Mouse (Mus musculus) adrenal gland, adult 8-10 months (tissue): Measurements from ENCODE around the gene Rrp36. TPM values are rescaled to one million over a fixed set of nuclear protein-coding genes. Genes with fewer than 3 reads are reported as not detected.

ENCODE experiments used
- DNase-seq: peaks from one replicate; pipeline ENCODE4 v3.0.0; 2022
- total RNA-seq, 4 experiments: library from RNA; stranded (reverse); gene quantifications; 2 replicates each; pipeline ENCODE4 v1.2.4; 2022

The Rrp36 gene
- total RNA-seq, 4 experiments from 2014 or later, result 24.9 to 31.8 (median 30.6) TPM

DNA sequence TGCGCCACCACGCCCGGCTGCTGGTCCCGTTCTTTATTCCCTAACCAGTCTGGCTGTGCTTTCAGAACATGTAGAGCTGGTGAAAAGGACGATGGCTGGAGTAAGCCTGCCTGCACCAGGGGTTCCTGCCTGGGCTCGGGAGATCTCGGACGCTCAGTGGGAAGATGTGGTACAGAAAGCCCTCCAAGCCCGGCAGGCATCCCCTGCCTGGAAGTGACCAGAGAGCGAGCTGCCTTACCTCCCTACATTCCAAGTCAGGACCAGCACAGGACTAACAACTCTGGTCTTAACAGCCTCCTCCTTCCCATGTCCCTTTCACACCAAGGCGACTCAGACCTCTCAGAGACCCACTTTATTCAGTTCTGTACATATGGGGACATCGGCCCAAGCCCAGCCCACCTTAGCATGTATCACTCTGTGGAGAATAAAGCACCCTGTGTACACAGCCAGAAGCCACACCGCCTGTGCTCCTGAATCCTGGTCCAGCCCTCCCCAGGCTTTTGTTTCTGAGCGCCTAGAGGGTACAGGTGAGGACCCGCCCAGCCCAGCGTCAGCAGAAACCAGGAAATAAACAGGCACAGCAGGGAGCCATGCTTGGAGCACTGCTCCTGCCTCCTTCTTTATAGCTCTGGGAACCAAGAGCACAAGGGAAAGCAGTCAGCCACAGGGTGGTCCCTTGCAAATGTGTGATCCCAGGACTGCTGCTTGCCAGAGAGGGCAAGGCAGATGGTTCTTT lies 8.7 kb upstream of the Rrp36 start:
- DNase-seq, result no peak

DNA sequence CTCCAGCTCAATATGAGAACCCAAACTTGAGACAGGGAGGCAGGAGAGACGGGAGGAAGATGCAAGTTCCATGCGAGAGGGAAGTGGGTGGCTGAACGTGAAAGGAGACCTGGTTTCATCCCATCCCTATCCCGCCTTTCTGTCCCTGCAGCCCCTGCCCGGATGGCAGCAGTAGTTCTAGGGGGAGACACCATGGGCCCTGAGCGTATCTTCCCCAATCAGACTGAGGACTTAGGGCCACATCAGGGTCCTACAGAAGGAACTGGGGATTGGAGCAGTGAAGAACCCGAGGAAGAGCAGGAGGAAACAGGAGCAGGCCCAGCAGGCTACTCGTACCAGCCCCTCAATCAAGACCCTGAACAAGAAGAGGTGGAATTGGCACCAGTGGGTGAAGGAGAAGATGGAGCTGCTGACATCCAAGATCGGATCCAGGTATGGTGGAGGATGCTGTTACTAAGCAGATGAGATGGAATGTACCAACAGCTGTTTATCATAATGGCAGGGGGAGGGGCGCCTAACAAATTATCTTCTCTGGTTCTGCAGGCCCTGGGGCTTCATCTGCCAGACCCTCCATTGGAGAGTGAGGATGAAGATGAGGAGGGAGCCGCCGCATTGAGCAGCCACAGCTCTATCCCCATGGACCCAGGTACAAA lies 7.4 kb upstream of the Rrp36 start:
- DNase-seq, result no peak

DNA sequence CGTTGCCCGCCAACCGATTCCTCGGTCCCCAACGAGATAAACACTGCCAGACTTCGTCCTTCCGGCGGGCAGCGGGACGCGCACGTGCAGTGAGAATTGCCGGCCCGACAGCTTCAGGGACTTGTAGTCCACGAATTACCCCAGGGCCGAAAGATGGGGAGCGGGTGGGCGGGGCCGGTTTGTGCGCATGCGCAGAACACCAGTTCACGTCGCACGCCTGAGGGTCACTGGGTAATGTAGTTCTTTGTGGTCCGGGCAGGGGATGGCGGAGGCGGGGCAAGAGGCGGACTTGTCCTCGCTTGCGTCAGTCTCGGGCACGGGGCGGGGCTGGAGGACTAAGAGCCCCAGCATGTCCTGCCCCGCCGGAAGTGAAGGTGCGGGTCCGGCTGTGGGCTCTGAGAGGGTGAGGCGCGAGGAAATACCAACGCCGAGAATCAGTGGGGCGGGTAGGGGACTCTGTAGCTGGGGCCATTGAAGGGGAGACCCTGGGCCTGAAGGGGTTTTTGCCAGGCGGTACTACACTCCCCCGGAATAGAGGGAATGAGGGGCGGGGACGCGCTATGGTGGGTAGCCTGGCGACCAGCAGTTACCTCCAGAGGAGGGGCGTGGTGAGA lies 6.7 kb upstream of the Rrp36 start, which contains the start of gene Klhdc3:
Gene Klhdc3, minus strand, starts transcription at position 155 of the 614 bp plus-strand sequence.
- DNase-seq, result peak; percentile 96

DNA sequence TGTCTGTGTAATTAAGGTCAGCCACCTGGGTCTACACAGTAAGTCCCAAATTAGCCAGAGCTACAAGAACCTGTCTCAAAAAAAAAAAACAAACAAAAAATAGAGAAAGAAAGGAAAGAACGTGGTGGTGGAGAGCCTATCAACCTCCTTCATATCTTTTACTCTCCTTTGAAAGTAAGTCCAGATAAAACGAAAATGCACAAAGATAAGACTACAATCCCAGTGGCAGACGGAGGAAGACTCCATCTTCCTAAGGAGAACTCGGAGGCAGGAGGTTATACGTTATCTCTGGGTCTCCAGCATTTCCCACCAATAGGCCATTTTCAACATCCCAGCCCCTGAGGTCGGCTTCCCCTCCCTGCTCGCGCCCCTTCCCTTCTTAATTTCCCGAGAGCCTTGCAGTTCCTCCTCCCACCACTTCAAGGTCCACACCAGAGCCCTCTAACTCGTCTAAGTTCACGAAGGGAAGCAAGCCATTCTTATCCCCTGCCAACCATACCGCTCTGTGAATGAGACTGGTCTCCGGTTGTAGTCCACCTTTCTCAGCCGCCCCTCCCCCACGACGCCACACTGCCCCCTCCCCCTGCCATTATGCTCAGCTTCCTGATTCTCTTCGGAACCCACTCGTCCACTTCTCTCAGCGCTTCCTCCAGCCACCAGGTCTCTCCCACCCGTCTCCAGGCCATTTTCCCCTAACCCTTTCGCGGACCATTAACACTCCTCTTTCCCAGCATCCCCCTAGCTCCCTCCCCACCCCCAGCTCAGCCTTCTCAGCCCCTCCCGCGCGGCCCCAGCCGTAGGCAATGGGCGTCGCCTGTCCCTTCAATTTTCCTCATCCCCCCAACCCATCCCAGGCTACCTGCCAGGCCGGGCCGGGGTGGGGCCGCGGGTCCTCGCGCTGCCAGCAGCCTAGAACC lies 5.9 kb upstream of the Rrp36 start:
- DNase-seq, result no peak

DNA sequence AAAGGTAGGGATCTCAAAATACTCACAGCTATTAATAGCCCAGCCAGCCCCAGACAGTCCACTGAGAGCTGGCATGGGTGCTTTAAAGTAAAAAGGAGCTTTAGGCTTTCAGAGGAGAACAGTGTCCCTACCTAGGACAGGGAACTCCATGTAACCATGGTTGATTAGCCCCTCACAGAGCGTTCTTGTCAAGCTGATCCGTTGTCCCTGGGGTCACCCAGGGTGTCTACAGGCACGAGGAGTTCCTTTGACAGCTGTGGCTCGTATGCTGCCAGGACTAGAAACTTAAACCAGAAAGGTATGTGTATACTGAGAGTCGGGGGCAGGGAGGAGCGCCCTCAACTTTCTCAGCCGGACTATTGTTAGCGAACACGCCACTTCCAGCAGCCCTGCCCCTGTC lies 4.8 kb upstream of the Rrp36 start:
- DNase-seq, result no peak

DNA sequence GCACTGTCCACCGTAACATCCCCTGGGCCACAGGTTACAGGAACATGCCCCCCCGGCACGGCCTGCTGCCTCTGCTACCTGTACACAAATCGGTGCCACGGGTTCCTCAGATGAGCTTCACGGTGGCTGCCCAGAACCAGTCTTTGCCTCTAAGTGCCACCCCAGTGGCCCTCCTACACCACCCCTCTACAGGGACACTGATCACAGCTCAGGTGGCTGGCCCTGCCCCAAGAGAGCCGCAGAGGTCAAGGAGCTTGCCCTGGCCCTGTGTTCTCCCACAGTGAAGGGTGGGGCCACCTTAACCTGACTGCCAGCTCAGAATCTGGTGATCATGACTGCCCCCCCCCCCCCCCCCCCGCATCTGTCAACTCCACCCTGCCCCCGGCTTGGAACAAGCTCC lies 4.3 kb upstream of the Rrp36 start, which contains the start of gene Mea1:
Gene Mea1, plus strand, starts transcription at position 378 of the 400 bp plus-strand sequence.
- DNase-seq, result no peak

DNA sequence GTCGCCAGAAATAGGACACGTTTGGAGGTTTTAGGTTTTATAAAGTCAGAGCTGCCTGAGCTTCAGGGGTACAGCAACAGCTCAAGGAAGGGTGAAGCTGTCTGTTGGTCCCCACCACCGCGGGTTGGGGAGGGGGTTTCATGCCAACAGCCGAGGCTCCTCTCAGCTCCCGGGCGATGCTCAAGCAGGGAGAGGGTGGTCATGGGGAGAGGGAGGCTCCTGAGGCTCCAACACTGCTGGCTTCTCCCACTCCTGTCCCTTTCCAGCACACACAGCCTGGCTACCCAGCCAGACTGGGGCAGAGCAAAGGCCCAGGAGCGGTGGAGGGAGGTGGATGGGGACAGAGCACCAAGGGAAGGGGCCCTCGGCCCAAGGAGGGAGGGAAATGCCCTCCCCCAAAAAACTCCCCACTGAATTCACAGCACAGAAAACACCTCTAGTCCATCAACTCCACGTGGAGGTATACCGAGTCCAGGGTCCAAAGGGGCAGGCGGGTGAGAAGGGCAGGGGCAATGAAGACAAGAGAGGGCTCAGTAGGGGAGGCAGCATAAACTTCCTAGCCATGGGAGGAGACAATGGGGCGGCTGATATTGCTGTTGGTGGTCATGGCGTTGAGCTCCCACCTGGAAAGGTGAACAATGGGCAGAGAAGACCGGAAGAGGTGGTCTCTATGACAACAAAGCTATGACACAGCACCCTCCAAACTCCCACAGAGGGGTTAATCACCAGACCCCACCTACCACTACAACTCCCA lies 555 bp upstream of the Rrp36 start:
- DNase-seq, result no peak

DNA sequence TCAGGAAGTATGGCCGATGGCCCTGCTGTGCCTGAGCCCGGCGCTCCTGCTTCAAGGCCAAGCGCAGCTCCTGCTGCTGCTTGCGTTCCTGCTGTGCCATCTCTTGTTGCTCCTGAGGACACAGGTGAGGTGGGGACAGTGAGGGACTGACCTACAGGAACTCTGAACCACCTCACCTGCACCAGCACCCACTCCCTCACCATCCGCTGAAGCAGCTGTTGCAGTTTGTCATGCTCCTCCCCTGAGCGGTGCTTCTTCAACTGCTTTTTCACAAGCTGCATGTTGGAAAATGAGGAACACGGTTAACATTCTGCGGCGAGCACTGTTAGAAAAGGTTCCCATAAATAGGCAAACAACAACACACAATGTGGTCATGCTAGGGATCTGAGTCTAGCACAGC lies 4.2 kb downstream of the Rrp36 start:
- no peak for DNase-seq

DNA sequence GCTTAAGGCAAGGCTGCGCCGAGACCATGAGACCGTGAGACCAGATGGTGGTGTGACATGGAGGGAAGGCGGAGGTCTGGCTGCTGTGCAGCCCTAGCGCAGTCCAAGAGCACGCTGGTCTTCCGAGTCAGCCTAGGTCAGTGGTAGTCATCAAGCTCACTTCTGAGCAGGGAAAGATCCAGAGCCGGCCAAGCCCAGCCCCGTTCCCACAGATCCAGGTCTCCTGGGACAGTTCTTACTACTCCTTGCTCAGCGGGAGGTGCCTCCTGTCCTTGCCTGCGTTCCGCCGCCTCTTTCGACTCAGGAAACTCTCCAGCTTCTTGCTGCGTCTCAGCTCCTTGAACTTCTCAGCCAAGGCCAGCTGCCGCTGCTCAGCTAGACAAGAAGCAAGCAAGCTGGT lies 6.4 kb downstream of the Rrp36 start:
- no peak for DNase-seq

DNA sequence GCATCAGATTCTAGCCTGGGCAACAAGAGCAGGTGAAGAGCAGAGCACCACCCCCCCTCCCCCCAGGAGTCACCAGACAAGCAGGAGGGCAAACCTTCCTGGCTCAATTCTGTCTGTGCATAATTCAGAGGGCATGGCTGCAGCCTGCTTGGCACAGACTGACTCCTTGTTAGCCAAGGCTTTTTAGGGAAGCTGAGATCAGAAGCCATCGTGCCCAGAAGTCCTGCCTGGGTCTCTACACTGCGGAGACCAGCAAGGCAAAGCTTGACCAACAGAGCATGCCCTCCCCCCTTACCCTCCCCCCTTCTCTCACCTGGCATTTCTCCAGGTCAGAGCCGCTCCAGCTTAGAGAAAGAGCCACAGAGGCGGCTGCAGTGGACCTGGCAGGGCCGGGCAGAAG lies 11.4 kb downstream of the Rrp36 start:
- DNase-seq, result no peak

DNA sequence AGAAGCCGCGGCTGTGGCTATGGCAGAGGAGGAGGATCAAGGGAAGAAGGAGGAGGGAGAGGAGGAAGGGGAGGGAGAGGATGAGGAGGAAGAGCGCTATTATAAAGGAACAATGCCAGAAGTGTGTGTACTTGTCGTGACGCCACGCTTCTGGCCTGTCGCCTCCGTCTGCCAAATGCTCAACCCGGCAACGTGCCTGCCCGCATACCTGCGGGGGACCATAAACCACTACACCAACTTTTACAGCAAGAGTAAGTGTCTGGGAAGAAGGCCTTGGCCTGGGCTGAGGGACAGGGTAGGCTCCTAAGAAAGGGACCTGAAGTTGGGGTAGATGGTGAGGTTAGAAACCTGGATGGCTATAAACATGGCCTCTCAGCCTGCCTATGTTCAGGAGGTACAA lies 12.2 kb downstream of the Rrp36 start:
- no peak for DNase-seq

DNA sequence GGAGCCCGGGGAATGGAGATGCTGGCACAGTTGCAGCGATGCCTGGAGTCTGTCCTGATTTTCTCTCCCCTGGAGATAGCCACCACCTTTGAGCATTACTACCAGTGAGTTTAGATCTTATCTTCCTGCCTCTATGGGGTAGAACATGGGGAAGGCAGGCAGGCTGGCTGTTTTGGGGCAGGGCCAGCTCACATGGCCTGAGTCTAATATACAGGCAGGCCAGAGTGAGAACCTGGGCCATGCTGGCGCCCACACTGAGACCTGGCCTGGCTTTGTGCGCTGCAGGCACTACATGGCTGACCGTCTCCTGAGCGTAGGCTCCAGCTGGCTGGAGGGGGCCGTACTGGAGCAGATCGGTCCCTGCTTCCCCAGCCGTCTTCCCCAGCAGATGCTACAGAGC lies 12.8 kb downstream of the Rrp36 start:
- no peak for DNase-seq

DNA sequence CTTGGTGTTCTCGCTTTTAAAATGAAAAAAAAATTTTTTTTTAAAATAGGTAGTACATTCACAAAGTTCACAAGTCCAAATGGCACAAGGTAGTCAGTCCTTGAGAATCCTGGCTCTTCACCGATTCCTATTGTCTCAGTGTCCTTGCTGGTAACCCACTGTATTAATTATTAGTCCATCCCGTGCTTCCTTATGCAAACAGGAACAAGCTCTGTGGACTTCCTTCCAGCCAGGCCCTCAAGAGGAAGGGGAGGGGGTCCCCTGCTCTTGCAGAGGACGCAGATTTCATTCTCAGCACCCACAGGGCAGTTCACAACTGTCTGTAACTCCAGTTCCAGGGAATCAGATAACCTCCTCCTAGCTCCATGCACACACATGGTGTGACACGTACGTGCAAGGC lies 18.1 kb downstream of the Rrp36 start:
- DNase-seq, result no peak

DNA sequence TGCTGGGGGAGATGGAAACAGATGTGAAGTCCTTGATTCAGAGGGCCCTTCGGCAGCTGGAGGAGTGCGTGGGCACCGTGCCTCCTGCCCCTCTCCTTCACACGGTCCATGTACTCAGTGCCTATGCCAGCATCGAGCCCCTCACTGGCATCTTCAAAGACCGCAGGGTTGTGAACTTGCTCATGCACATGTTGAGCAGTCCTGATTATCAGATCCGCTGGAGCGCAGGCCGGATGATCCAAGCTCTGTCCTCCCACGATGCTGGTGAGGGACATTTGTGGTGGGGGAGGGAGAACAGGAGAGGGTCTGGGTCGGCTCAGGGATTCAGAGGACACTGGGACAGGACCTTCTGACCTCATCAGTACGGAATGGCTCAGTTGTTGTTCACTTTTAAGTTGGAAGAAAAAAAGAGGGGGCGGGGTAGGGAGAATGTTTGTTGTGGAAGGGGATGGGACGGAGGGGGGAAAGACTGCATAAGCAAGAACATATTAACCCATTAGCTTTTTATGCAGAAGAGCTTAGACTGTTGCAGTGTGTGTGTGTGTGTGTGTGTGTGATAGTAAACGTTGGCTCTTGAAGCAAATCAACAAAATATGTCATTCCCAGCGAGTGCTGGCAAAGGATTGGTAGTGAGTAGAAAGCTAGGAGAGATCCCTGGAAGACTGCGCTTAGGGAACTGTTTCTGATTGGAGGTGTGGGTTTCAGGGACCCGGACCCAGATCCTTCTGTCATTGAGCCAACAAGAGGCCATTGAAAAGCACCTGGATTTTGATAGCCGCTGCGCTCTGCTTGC lies 22.2 kb downstream of the Rrp36 start:
- DNase-seq, result no peak

DNA sequence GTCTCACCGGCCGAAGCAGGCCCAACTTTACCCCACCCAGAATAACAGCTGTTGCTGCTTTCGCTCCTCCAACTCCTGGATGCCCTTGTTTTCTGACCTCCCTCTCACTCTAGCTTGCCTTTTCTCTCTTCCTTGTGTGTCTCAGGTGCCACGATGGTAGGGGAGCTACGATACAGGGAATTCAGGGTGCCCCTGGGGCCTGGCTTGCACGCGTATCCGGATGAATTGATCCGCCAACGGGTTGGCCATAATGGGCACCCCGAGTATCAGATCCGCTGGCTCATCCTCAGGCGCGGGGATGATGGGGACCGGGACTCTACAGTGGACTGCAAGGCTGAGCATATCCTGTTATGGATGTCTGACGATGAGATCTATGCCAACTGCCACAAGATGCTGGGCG lies 22.9 kb downstream of the Rrp36 start:
- no peak for DNase-seq

DNA sequence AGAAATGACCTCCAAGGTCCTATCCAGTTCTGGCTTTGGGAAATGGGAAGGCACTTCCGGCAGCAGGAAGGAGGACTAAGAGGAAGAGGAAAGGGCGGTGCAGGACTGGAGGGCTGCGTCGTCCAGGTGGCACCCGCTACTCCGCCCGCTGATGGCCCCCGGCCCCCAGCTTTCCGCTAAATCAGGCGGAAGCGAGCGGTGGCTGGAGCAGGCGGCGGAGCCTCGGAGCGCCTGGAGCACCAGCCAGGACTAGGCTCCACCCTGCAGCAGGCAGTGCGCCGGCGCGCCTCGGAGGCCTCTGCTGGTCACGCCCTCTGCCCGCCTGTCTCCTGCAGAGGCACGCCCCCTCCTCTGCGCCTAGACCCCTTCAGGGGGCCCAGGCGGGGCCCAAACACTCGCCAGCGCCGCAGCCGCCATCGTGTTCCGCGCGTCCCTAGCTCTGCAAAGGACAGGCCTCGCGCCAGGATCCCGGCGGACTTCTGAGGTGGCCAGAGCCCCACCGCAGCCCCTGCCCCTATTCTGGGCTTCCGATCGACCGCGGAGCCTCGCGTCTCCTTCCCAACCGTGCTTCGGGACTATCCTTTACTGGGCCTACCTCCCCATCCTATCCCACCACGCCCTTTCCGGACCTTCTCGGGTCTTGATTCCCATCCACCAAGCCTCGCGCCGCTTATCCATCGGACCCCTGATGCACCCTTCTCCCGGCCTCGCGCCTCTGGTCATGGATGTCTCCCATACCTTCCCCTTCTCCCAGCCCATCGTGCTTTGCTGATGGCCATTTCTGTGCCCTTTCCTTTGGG lies 23.7 kb downstream of the Rrp36 start, which contains the start of gene Cul7:
Gene Cul7, plus strand, starts transcription at position 106 of the 800 bp plus-strand sequence.
- DNase-seq, result peak; percentile 90

DNA sequence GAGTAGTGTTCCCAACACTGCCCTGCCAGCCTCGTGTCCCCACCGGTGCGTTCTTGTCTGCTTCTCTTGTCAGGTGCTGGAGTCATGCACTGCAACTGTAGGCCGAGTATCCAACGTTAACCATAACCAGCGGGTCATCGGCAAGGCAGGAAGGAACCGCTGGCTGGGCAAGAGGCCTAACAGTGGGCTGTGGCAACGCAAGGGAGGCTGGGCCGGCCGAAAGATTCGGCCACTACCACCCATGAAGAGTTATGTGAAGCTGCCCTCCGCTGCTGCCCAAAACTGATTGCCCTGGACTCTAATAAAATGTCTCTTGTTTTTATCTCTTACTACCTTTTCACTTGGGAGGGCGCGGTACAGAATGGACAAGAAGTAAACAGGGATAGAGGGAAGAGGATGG lies 24.3 kb downstream of the Rrp36 start:
- no peak for DNase-seq

DNA sequence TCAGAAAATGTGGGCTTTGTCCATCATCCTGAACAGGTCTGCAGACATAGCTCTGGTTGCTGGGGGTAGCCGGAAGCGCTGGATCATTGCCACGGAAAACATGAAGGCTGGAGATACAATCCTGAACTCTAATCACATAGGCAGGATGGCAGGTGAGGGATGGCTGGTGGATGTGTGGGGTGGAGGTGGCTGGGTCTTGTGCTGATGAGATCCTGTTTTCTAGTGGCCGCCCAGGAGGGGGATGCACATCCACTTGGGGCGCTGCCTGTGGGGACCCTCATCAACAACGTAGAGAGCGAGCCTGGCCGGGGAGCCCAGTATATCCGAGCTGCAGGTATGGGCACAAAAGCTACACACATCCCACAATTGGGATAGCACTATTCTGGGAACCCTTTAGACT lies 25.7 kb downstream of the Rrp36 start:
- no peak for DNase-seq

DNA sequence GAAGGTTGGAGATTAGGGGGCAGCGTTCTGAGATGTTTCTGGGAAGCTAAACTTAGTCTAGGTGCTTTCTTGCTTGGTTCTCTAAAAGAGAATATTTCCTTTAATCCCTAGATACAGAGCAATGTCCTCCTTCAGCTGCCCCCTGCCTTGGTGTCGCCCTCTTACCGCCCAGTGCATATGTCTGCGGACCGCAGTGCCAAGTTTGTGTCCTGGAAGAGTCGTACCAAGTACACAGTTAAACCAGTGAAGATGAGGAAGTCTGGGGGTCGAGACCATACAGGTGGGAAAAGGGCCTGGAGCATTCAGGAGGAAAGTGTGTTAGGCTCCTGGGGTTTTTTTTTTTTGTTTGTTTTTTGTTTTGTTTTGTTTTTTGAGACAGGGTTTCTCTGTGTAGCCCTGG lies 26.9 kb downstream of the Rrp36 start:
- no peak for DNase-seq

DNA sequence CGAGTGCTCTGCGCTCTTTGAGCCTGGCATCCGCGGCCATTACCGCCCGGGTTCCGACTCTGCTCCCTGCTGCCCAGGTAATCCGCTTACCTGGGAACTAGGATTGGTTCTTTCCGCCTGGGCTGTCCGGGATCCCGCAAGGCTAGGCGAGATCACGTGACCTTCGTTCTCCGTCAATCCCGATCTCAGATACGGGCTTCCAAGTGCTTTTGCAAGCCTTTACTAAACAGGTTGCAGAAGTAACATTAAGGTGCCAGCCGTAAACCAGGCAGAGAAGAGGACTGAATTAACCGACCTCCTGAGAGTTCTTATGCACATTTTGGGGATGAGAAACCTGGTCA lies 27.9 kb downstream of the Rrp36 start:
- no peak for DNase-seq
